Mouse (Mus musculus): ENCODE measurements at regions not wholly inside any gene's neighbourhood (a gene's known extent, or its start where the extent isn't known, plus 50 kb on each side); places are given as distances from the start of the nearest gene placed in this dataset.

DNA sequence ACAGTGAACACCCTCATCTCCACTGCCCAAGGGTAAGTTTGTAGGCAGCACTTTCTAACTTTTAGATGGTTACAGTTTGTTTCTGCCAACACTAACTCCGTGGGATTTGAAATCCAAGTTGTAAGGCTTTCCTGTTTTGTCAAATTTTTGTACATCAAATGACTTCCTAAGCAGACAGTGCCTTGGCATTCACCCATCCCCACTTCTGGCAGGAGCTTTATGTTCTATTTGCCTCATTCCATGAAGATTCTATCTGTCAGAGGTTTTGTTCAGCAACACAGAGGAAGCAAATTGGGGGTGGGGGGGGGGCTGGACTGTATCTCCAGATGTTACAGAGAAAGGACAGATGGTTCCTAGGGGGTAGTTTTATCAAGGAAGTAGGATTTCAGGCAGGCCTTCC lies 54.6 kb upstream of the Bod1l start:
- no peak for TF ChIP-seq E2F4 (IDR thresholded peaks at IDR 0.05; ENCODE audit: insufficient replicate concordance, low read depth, low read length)
- no peak for TF ChIP-seq SMC3 (IDR thresholded peaks at IDR 0.05; ENCODE audit: low read depth, low read length)
- TF ChIP-seq RCOR1 (conservative IDR thresholded peaks at IDR 0.05; ENCODE audit: low read depth, low read length), result no peak
- TF ChIP-seq POLR2AphosphoS2 (IDR thresholded peaks at IDR 0.05; ENCODE audit: low read depth, low read length), result no peak
- no peak for TF ChIP-seq TCF12 (IDR thresholded peaks at IDR 0.05; ENCODE audit: low read depth, low read length)
- TF ChIP-seq HCFC1 (IDR thresholded peaks at IDR 0.05; ENCODE audit: low read depth, low read length), result no peak
- no peak for TF ChIP-seq BHLHE40 (IDR thresholded peaks at IDR 0.05; ENCODE audit: low read depth, low read length)
- in situ Hi-C loops (cut with MboI; ENCODE audit: low pct_ligation_motif_present, low pct_unique_long_range_greater_than_20kb, low sequenced_read_pairs) (loop anchor here (25.0 kb wide), 1 partner anchor 1464 kb away; no protein-coding TSS in a partner anchor), dilution Hi-C loops (cut with MboI; ENCODE audit: extremely low pct_ligation_motif_present, extremely low pct_unique_long_range_greater_than_20kb, low sequenced_read_pairs) (no loop called here)
- Histone ChIP-seq H3K27ac (ENCODE audit: insufficient read depth, low read depth) (no peak overlapping the region), H3K27me3 (replicated peaks) (no peaks in the 10 kb centered on the region), H3K9ac (ENCODE audit: insufficient read depth, low read depth) (no peak overlapping the region), H3K9me3 (replicated peaks; ENCODE audit: low read length) (no peaks in the 10 kb centered on the region), H3K36me3 (replicated peaks in 1 of 2; ENCODE audit: control insufficient read depth in 1 of 2, insufficient read depth in 1 of 2, low read length in 1 of 2) (no peaks in the 10 kb centered on the region), H3K4me3 (replicated peaks in 1 of 3; ENCODE audit: low read depth in 2 of 3, low read length in 2 of 3, poor library complexity in 1 of 3) (no peak overlapping the region), H3K79me2 (replicated peaks; ENCODE audit: control insufficient read depth, extremely low read depth, insufficient read depth, poor library complexity, severe bottlenecking) (no peaks in the 10 kb centered on the region), H3K4me1 (ENCODE audit: control insufficient read depth in 1 of 2, insufficient read depth in 2 of 2) (peaks cover 0 to 13% of the 10 kb centered on the region in 2 experiments; a peak in 2 of 4 replicates), H3K4me2 (ENCODE audit: insufficient read depth, low read depth, poor library complexity, severe bottlenecking) (no peak overlapping the region)
- no peak for DNase-seq (ENCODE audit: extremely low read depth)

Data from CH12.LX (cell line).